Mouse (Mus musculus): ENCODE results near the gene Glipr1l3. TPM values are rescaled to one million over a fixed set of nuclear protein-coding genes. Genes with fewer than 3 reads are reported as not detected.
A peak's percentile ranks its signal among the peaks of the same experiment; 100 is the strongest.
"Not testable (repeated sequence)": the region's sequence is repeated elsewhere in the genome, so short reads cannot be mapped to it uniquely, and the experiment has no call there.

Glipr1l3 gene
- total and polyA plus RNA-seq, 3 experiments = not detected

- H3K79me2 ChIP-seq (ENCODE audit: control insufficient read depth, insufficient read depth, low read length, poor library complexity) = no peaks in the 10 kb centered on the region
- no peak overlapping the region for H3K27ac ChIP-seq (ENCODE audit: control insufficient read depth, low read depth, low read length)
- DNase-seq (ENCODE audit: low read depth, low spot score) = peak; percentile 17
- no peaks in the 10 kb centered on the region for H3K4me1 ChIP-seq (ENCODE audit: control insufficient read depth in 1 of 2, insufficient read depth in 2 of 2, low read length in 2 of 2)
- H3K9me3 ChIP-seq (replicated peaks; ENCODE audit: insufficient read depth, low read length) = no peaks in the 10 kb centered on the region
- no peaks in the 10 kb centered on the region for H3K27me3 ChIP-seq (ENCODE audit: control insufficient read depth in 1 of 2, insufficient read depth in 2 of 2, low read length in 2 of 2)
- TF ChIP-seq NRF1 (IDR thresholded peaks at IDR 0.05; ENCODE audit: insufficient read depth, low read depth, low read length, poor library complexity, severe bottlenecking) (peak; percentile 53; the same call in 1 of the 2 replicates), EP300 (IDR thresholded peaks at IDR 0.05; ENCODE audit: low read depth in 1 of 2, low read length in 2 of 2) (no peak), USF2 (IDR thresholded peaks at IDR 0.05; ENCODE audit: borderline replicate concordance in 1 of 2, insufficient read depth in 1 of 2, low read depth in 1 of 2, low read length in 2 of 2) (no peak), E2F4 (IDR thresholded peaks at IDR 0.05; ENCODE audit: borderline replicate concordance, low read depth, low read length) (no peak), POLR2AphosphoS5 (IDR thresholded peaks at IDR 0.05; ENCODE audit: borderline replicate concordance, low read depth, low read length) (no peak), NELFE (IDR thresholded peaks at IDR 0.05; ENCODE audit: low read depth, low read length) (no peak), USF1 (IDR thresholded peaks at IDR 0.05; ENCODE audit: low read depth, low read length) (no peak), UBTF (IDR thresholded peaks at IDR 0.05; ENCODE audit: borderline replicate concordance, insufficient read depth, low read depth, low read length) (no peak), MYB (IDR thresholded peaks at IDR 0.05; ENCODE audit: low read depth, low read length) (no peak), CTCF (IDR thresholded peaks at IDR 0.05 in 2 of 3, conservative IDR thresholded peaks at IDR 0.05 in 1 of 3; ENCODE audit: control insufficient read depth in 1 of 3, insufficient read depth in 1 of 3, low read depth in 2 of 3, low read length in 3 of 3, poor library complexity in 1 of 3, severe bottlenecking in 1 of 3) (peak in 2 of 3 experiments; percentile 19 to 24; a peak in 2 of 6 replicates)
- no peak overlapping the region for H3K9ac ChIP-seq (ENCODE audit: control insufficient read depth, low read depth, low read length, poor library complexity, severe bottlenecking)
- no peak overlapping the region for H3K4me3 ChIP-seq (ENCODE audit: control insufficient read depth in 1 of 2, insufficient read depth in 1 of 2, low read depth in 2 of 2, low read length in 2 of 2)
- no peaks in the 10 kb centered on the region for H3K36me3 ChIP-seq (ENCODE audit: control insufficient read depth in 1 of 2, insufficient read depth in 2 of 2, low read length in 2 of 2)
Measured at GRCm38 (mm10) chr10:112138050-112138870, 21.9 kb downstream of the Glipr1l3 start.

DNA sequence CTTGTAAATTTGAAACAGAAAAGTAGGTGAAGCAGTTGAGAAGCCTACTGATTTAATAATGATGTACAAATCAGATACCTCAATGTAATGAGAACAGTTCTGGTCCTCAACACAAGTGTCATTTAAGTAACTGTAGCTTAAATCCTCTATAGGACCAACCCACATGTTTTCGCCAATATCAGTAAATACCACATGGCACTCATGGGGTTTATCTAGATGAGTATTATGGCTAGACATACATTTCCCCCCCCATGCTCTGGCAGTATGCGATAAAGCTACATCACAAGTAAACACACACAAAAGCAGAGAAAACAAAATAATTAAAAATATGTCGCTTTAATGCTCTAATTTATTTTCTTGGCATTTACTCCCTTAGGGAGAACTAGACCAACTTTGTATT, 27.9 kb downstream of the Glipr1l3 start:
- Histone ChIP-seq H3K9ac (ENCODE audit: control insufficient read depth, low read depth, low read length, poor library complexity, severe bottlenecking) (no peak overlapping the region), H3K27me3 (ENCODE audit: control insufficient read depth in 1 of 2, insufficient read depth in 2 of 2, low read length in 2 of 2) (no peaks in the 10 kb centered on the region), H3K9me3 (replicated peaks; ENCODE audit: insufficient read depth, low read length) (no peaks in the 10 kb centered on the region), H3K27ac (ENCODE audit: control insufficient read depth, low read depth, low read length) (no peak overlapping the region), H3K36me3 (ENCODE audit: control insufficient read depth in 1 of 2, insufficient read depth in 2 of 2, low read length in 2 of 2) (no peaks in the 10 kb centered on the region), H3K4me1 (ENCODE audit: control insufficient read depth in 1 of 2, insufficient read depth in 2 of 2, low read length in 2 of 2) (no peaks in the 10 kb centered on the region), H3K4me3 (ENCODE audit: control insufficient read depth in 1 of 2, insufficient read depth in 1 of 2, low read depth in 2 of 2, low read length in 2 of 2) (no peak overlapping the region), H3K79me2 (ENCODE audit: control insufficient read depth, insufficient read depth, low read length, poor library complexity) (no peaks in the 10 kb centered on the region)
- DNase-seq (ENCODE audit: low read depth, low spot score) = no peak
- TF ChIP-seq MYB (IDR thresholded peaks at IDR 0.05; ENCODE audit: low read depth, low read length) (no peak), GABPA (IDR thresholded peaks at IDR 0.05; ENCODE audit: low read depth, low read length) (no peak), EP300 (IDR thresholded peaks at IDR 0.05; ENCODE audit: low read depth in 1 of 2, low read length in 2 of 2) (no peak), E2F4 (IDR thresholded peaks at IDR 0.05; ENCODE audit: borderline replicate concordance, low read depth, low read length) (no peak), GATA1 (IDR thresholded peaks at IDR 0.05; ENCODE audit: low read depth, low read length) (no peak), KAT2A (conservative IDR thresholded peaks at IDR 0.05; ENCODE audit: low read depth, low read length) (no peak), UBTF (IDR thresholded peaks at IDR 0.05; ENCODE audit: borderline replicate concordance, insufficient read depth, low read depth, low read length) (no peak), JUND (IDR thresholded peaks at IDR 0.05; ENCODE audit: low read depth, low read length) (no peak), TCF12 (IDR thresholded peaks at IDR 0.05; ENCODE audit: low read depth, low read length) (no peak), MEF2A (IDR thresholded peaks at IDR 0.05; ENCODE audit: extremely low read depth, insufficient replicate concordance, low read depth, low read length, poor library complexity, severe bottlenecking) (no peak), ZC3H11A (IDR thresholded peaks at IDR 0.05; ENCODE audit: low read depth, low read length) (no peak)

DNA sequence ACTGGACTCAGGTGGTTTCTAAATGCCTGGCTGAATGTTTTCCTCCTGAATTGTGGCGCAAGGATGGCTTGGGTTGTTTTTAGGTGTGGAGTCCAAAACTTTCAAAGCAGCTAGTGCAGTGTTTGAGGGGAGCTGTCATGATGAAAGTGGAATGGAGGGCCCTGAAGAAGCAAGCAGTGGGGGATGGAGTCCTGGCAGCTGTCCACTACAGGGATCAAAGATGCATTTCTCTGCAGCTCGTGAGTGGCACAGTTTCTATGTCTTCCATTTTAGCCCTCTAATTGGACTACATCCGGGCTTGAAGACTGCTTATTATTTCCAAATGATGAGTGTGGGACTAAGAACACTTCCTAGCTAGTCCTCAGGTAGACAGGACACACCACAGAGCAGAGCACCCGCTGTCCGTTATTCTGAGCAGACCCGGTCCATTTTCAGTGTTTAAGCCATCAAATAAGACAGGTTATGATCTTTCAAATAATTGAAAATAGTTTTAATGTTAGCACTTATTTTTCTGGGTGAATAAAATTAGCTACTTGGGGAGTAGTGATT, 32.4 kb downstream of the Glipr1l3 start:
- H3K9ac ChIP-seq (ENCODE audit: control insufficient read depth, low read depth, low read length, poor library complexity, severe bottlenecking); DNase-seq (ENCODE audit: low read depth, low spot score); H3K79me2 ChIP-seq (ENCODE audit: control insufficient read depth, insufficient read depth, low read length, poor library complexity); H3K4me1 ChIP-seq (ENCODE audit: control insufficient read depth in 1 of 2, insufficient read depth in 2 of 2, low read length in 2 of 2); H3K9me3 ChIP-seq (replicated peaks; ENCODE audit: insufficient read depth, low read length); H3K4me3 ChIP-seq (ENCODE audit: control insufficient read depth in 1 of 2, insufficient read depth in 1 of 2, low read depth in 2 of 2, low read length in 2 of 2); H3K36me3 ChIP-seq (ENCODE audit: control insufficient read depth in 1 of 2, insufficient read depth in 2 of 2, low read length in 2 of 2); H3K27me3 ChIP-seq (ENCODE audit: control insufficient read depth in 1 of 2, insufficient read depth in 2 of 2, low read length in 2 of 2); H3K27ac ChIP-seq (ENCODE audit: control insufficient read depth, low read depth, low read length): not testable (repeated sequence)

GRCm38 (mm10) chr10:112125090-112125489, 35.0 kb downstream of the Glipr1l3 start:
- H3K27ac ChIP-seq (ENCODE audit: control insufficient read depth, low read depth, low read length); H3K4me3 ChIP-seq (ENCODE audit: control insufficient read depth in 1 of 2, insufficient read depth in 1 of 2, low read depth in 2 of 2, low read length in 2 of 2); H3K4me1 ChIP-seq (ENCODE audit: control insufficient read depth in 1 of 2, insufficient read depth in 2 of 2, low read length in 2 of 2); H3K9me3 ChIP-seq (replicated peaks; ENCODE audit: insufficient read depth, low read length); H3K36me3 ChIP-seq (ENCODE audit: control insufficient read depth in 1 of 2, insufficient read depth in 2 of 2, low read length in 2 of 2); H3K9ac ChIP-seq (ENCODE audit: control insufficient read depth, low read depth, low read length, poor library complexity, severe bottlenecking); DNase-seq (ENCODE audit: low read depth, low spot score); H3K27me3 ChIP-seq (ENCODE audit: control insufficient read depth in 1 of 2, insufficient read depth in 2 of 2, low read length in 2 of 2); H3K79me2 ChIP-seq (ENCODE audit: control insufficient read depth, insufficient read depth, low read length, poor library complexity): not testable (repeated sequence)

All from MEL (cell line).